Mouse (Mus musculus) left cerebral cortex, adult 11 months (tissue): ENCODE data around the gene Rasa3.

Experiments used
- DNase-seq: peaks from one replicate; pipeline ENCODE4 v3.0.0; 2022; ENCODE audit warnings: low spot score

The Rasa3 gene

DNA sequence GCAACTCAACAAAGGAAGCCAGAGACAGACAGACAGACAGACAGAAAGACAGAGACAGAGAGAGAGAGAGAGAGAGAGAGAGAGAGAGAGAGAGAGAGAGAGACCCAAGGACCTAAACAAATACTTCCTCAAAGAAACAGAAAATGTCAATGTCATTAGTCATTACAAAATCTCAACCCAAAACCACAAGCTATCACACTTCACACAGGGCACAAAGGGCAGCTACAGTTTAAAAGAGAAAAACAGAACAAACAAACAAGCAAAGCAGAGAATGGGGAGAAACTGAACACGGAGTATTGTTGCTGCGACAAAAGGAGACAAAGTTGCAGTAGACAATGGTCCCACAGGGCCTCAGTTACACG, 28.3 kb downstream of the Rasa3 start:
- DNase-seq: no peak

DNA sequence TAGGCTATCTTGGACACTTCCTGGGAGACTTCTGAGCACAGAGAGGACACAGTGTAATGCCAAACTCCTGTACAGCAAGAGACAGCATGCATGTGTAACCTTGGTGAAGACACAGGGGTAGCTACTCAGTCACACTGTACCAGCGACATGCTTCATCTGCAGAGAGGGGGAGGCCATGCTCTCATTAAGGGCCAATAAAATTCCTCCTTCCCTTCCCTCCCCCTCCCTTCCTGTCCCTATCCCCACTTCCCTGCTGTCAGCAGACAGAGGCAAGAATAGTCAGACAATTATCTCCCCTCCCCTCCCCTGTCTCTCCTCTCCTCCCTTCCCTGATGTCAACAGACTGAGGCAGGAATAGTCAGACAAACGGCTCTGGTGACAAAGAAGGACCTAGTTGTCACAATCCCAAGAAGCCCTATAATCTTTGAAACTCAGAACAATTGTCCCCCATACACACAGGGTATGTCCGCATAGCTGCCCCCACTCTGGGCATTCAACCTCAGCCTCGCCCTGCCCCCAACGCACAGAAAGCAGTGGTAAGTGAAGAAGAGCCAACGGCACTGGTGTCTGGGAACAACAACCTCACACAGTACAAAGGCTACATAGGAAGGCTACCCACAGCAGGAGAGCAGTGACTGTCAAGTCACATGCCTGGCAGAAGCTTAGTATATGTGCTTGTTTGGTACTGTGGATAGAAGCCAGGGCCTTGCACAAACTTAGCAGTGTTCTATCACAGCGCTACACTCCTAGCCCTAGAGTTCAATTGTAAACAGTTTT, 28.8 kb downstream of the Rasa3 start:
- no peak for DNase-seq

DNA sequence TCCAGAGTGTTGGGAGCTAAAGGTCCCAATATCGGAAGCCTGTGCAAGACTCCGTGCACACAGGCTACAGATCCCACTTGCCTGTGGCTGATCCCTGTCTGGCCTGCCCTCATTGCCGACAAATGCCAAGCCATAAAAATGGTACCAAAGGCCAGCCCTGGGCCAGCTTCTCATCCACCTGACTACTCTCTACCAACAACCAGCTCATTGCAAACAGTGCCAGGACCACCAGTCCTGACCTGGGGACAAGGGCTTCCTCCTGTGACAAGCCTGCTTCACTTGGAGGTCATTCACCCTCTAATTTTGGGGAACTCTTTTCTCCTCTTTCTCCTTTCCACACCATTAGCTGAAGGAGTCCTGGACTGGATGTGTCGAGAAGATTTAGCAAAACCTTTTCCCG, 29.8 kb downstream of the Rasa3 start:
- DNase-seq: no peak

DNA sequence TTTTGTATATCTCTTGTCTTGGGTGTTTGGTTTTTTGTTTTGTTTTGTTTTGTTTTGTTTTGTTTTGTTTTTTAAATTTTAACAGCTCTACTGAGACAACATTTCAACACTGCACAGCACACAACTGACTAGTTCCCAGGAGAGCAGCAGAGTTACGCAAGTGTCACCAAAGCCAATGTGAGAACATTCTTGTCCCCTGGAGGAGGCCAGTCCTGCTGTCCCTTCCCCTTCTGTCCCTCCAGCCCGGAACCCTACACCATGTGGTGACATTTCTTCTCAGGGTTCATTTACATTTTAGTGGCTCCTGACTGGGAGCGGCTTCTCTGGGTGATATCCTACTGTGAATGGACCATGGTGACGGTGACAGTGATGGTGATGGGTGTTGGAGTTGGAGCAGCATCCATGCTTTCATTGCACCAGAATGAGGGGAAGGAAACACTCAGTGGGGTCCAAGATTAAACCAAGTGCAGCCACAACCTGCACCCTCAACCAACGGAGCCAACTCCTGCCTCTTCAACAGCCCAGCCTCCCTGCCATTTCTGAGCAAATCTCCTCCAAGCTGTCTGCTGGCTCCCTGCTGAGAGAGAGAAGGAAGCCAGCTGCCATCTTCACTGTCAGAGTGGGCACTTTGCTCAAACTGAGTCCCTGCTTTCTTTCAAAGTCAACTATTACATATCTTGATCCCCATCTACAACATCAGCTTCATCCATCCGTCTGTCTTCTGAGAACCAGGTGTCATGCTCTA, 32.3 kb downstream of the Rasa3 start:
- DNase-seq: no peak

DNA sequence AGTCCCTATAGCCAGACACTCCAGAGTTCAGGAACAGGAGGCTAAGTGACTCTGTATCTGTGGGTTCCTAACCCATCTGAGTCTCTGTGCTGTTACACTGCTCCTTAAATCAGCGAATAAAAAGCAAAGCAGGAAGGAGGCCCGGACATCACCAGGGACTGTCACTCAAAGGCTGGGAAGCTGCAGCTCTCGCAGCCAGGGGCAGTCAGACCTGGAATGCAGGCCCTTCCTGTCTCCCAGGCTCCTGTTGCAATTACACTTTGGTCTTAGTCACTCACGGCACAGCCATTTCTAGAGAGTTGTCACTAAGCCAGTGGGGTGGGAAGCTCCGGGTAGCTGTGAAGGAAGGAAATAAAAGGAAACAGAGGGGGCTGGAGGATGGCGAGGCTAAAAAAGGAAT, 33.2 kb downstream of the Rasa3 start:
- DNase-seq: no peak

DNA sequence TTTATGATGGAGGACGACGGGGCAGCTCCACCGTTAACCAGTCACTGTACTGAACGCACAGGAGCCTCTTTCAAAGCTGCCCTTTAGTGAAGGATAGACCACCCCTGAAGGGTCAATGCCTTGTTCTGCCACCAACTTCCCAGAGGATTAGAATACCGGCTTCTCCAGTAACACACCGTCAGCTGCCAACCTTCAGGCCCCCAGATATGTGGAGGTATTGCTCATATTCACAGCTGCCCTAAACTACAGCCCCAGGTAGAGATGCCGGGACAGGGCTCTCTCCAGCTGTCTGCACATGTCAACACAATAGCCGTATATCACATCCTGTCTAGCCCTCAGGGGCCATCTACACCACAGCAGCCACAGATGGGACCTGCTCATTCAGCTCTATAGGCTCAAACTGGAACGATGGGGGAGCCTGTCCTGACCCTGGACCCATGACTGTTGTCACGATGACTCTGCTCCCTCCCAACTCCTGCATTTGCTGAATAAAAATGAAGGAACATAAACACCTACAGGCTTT, 34.7 kb downstream of the Rasa3 start:
- DNase-seq: no peak

DNA sequence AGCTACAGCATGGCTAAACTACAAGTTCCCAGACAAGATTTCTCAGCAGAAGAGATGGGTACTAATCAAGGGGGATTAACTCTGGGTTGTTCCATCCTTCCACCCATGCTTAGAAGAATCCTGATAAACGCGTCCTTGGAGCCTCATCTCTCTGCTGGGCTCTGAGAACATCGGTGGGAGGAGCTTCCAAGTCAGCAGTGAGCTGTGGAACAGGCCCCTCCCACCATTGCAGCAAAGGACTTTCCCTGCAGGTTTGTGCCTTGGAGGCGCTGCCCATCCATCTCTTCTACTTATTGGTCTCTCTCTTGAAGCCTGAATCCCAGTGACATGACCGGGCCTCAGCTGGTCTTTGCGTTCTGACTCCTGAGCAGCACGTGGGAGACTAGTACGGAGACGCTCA, 36.2 kb downstream of the Rasa3 start:
- no peak for DNase-seq

DNA sequence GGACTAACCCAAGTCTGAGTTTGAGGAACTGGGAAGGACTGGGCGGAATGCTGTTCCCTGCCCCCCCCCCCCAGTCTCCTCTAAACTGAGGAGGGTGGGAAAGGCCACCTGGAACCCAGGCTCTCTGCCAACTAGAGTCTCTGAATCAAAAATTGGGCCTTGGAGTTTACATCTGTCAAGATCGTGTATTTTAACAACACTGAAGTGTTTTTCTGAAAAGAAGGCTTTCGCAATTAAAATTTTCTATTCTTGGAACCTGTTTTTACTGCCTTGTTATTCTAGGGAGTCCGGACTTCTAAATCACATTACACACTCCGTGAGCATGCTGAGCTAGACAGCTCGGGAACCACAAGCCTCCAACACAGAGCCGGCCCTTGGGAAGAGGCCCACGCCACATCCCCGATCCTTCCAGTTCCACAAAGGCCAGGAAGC, 36.9 kb downstream of the Rasa3 start:
- DNase-seq: no peak

DNA sequence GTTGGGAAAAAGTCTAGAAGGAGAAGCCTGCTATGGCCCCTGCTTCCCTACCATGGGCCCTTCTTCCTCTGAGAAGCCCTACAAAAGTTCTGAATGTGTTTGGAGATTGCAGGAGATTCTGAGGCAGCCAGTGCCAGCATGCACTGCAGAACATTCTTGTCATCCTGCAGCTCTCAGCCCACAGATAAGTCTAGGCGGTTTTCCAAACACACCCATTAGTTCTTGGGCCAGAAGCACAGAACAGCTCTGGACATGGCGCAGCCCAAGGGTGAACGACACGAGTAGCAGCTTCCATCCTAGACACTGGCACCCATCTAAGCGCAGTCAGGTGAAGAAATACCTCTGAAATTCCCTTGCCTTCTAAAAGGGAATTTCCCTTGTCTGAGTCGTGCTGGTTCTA, 44.3 kb downstream of the Rasa3 start:
- no peak for DNase-seq

DNA sequence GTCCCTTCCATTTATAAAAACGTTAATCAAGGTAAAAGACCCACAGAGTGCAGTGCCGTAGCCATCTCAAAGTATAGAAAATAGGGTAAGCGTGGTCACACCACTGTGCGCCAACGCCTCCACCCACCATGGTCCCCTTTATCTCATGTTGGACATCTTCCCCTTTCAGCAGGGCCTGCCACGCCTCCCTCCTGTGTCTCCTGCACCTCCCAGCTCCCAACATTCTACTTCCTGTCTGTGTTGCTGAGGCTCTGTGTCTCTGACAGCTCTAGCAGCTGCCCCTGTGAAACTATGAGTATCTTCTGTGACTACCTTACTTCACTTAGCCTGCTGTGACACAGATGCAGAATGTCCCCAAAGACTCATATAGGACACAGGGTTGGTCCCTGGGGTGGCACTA, 45.1 kb downstream of the Rasa3 start:
- DNase-seq: no peak

DNA sequence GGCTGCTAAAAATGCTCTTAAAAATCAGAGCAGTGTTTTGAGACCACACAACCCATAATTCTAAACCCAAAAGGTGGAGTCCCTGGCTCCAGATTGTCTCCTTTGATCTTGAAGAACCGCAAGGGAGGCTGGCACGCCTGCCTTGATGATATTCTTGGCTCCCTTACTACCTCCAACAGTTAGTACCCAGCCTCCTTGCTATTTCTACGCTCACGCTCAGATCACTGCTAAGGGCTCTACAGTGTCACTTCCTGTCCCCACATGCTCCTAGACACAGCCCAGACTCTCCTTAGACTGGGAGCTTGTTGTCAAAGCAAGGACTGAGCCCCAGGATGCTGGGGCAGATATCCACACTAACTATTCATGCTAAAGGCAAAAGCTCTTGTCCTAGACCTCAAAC, 46.6 kb downstream of the Rasa3 start:
- DNase-seq: no peak

DNA sequence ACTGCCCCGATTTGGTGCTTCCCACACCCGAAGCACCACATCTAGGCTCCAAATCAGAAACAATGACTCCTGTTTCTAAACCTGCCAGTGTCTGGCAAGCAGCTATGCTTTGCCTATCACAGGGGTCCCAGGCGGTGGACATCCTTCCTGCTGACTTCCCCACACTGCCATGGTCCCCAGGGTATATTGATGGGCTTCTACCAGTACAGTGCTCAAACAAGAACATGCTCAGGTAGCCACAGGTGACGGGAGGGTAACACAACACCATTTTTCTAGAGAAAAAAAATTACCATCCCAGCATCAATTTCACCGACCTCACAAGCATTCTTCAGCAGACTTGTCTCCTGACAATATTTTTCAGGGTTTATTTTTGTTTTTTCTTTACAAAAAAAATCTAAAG, 47.2 kb downstream of the Rasa3 start:
- DNase-seq: no peak

DNA sequence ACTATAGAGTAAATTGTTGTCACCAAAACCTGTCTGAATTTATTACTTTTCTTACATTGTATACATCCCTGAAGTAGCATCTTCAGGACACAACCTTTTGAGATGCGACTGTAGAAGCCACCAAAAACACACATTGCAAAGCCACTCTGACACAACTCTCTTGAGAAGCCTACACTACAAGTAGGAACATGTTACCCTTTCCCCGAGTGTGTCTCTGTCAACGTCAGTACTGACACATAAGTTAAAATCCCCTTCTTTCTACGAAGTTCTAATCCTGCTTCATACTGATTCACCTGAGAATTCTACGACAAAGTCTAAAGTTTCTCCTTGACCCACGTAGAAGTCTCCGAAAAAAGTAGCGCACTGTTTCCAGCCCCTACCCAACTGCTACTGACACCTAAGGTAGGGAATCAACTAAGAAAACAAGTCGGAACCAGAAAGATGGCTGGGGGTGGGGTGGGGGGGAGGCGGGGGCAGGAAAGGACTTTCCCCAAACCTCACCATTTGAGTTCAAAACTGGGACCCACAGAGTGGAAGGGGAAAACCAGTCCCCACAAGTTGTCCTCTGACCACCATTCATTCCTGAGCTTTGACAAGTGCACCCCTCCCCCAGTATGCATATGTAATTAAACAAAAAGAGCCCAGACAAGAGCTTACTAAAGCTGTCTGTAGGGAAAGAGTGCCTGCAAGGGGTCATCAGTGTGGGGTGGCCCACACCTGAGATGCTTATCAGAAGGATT, 47.9 kb downstream of the Rasa3 start:
- no peak for DNase-seq

DNA sequence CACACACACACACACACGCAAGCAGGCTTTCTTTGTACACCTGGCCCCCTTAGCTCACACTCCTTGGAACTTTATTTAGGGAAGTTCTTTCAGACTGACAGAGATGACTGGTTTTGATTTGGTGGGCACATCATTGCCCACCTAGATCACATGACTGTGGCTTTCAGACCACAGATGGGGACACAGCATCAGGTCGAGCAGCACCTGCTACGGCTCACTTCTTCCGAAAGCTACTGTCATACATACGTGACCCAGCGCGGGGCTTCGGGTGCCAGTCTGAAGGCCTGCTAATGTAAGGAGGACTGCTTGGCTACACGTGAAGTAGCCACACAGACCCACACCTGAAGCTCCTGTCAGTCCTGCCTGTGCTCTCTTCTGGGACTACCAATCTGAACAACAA, 49.3 kb downstream of the Rasa3 start:
- DNase-seq: no peak

DNA sequence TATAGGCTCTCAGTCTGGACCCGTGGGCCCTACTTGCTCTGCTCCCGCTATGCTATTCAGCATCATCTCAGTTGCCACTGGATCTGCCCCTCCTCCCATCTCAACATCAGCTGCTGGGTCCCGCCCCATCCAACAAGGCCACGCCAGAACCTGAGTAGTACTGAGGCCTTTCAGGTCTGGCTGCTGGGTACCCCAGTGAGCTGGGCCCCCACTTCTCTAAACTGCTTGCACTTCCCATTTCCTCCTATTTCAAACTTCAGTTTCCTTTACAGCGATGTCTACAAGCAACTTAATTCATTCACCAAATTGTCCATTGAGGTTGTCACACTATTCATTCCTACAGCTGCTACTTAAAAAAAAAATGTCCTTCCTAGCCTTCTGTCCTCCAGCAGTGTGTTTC, 49.8 kb downstream of the Rasa3 start:
- DNase-seq: no peak

DNA sequence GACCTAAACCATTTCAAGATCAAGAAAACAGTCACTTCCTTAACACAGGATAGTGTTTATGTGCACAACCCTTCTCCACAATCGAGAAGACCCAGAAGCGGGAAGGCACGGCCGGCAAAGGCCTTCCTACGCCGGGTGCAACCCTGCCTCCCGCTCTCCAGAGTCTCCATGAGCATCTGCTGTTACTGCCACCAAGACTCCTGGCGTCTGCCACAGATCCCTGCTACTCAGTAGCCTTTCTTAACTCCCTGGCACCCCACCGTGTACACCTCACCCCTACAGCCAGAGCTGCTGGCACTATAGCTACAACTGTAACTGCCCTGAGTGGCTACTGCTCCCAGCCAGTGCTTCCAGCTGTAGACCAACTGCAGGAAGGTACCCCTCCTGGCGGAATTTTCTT, 51.3 kb downstream of the Rasa3 start:
- DNase-seq: no peak

DNA sequence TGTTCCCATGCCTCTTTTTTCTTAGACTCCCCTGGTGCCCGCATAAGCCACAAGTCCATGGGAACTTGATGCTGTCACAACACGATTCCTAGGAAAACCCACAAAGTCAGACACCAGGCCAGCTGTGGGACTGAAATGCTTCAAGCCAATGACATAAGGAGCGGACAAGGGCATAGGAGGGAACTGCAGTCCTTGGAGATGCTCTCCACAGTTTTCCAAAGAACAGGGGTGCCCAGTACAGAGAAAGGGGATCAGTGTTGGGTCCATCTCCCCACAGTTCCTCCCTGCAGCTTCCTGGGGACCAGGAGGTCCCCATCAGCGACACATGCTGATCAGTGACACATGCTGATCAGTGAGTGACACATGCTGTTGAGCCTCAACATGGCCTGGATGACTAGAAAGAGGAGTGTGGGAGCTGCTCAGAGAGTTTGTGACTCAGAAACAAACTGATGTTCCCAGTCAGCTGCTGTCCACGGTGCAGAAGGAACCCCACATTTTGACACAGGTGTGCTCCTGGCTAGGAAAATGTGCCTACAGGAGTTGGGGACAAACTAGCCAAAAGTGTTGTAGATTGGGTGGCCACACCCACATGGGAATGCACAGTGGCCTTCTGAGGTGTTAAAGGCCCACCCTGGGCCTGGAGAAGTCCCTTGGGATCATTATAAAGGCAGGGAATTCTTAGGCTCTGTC, 52.0 kb downstream of the Rasa3 start:
- no peak for DNase-seq

DNA sequence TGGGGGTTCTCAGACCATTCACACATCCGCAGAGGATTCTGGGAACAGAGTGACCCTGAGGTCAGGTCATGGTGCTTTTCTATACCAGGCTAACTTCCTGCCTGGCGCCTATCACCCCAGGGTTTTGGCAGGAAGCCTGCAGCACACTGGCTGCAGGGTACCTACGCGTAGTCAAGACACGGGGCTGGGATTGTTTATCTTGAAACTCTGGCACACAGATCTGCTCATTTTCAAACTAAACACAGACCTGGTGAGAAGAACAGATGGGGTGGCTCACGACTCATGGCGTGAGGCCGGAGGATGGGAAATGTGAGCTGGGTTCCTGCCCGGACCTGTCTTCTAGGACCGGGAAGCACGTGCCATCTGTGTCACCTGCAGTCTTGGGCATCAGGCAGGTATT, 52.5 kb downstream of the Rasa3 start:
- no peak for DNase-seq

DNA sequence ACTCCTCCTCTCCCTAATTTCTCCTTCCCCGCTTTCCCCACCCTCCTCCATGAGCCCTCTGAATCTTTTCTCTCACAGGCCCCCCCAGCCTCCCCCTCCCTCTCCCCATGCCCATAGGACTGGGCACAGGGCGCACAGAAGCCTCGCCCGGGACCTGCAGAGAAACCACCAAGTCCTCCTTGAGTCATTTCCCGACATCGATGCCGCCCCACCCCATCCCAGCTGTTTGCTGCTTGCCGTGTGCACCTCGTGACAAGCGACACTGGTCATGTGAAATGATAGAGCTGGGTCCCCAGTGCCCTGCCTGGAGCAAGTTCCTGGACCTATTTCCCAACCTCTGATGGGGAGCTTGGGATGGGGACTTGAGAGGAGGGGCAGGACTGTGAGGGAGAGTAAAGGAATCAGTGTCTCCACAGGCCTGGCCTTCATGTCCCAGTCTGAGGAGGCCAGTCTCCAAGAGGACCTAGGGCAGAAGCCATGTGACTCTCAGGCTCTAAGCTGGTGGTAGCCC, 53.4 kb downstream of the Rasa3 start:
- DNase-seq: no peak

DNA sequence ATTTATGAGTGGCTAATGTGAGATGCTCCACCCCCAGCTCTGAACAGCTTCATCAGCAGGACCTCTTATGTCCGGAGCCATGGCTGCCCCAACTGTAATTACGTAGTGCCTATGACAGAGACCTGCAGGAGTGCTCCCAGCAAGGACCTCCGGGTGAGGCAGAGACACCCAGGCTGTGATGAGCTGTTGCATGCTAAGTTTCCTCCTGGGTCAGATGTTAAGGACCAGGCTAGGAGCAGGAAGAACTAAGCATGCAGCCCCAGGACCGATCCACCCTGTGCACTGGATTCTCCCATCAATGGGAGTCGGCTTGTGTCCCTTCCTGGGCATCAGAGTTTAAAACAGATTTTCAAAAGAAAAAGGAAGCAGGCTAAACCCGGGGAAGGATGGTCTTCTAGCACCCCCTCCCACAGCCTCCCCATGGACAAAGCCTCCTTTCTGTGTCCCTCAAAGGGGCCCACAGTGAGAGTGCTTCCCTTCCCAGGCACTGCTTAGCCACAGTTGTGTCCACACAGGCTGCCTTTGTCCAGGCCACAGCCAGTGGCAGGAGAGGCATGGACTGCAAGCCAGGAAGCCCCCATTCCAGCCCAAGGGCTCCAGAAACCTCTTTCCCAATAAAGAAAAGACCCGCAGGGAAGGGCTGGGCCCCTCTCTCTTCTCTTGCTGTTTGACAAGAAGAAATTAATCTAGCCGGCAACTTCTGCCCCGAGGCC, 54.2 kb downstream of the Rasa3 start:
- DNase-seq: no peak

DNA sequence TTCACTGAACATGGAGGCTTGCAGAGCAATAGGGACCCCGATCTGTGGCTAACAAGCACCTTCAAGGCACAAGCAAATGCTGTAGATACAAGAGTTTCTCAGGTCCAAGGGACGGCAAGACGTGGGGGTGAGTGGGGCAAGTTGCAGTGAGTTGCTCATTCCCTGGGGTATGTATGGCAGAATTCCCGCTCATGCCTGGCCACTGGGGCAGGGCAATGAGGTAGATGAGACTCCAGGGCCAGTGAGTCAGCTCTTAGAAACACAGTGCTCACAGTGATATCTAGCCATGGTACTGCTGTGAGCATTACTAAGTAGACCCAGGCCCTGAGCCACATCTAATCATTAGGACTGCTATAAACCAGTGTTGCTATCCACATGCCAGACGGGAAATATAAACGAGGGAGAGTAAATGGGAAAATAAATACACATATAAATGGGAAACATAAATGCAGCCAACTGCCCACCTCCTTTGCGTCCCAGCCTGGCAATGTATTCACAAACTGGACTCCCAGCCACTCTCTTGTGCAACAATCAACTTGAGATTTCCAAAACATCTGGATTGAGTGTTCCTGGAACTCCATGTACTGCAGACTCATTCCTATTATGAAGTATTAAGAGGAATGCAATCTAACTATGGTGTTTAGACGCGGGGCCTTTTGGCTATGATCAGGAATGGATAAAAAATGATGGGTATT, 57.0 kb downstream of the Rasa3 start:
- no peak for DNase-seq
